Mouse (Mus musculus): ENCODE results near the gene Ing1.

Gene Ing1

DNA sequence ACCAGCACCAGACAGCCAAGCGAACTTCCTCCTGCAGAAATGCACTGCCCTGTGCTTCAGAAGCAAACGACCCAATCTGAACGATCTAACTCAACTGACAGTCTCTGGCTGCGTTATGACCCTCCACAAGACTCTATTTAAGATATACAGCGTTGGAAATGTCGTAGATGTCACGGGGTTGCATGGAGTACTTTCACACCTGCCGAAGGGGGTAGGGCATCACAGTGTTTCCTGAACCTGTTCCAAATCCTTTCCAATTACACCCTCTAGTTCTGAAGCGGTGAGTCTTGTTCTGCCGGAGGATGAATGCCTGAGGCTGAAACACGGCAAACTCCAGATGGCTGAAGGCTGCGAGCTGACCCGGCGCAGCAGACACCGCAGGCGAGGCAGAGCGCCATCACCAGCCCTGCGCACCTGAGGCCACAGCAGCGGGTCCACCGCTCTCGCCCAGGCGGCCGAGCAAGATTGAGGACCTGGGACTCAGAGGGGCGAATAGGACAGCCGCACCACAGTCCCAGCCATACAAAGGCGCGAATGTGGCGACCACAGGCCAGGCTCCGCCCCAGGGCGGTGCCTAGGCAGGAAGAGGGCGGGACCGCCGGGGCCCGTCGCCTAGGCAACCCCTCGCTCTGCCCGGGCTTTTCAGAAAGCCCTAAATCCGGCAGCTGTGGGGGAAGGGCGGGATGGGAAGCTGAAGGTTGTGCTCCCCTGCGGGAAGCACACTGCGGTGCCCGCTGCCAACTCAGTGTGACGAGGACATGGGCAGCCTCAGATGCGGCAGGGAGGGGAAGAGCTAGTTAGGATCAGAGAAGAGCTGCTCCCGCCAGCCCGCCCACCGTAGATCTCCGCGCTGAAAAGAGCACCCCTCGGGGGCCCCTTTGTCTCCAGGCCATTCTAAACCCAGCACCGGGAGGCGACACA is at the start of gene Ing1:
Gene Ing1, plus strand, starts transcription at position 773 of the 921 bp plus-strand sequence.
- peak; percentile 96 to 97 for DNase-seq

DNA sequence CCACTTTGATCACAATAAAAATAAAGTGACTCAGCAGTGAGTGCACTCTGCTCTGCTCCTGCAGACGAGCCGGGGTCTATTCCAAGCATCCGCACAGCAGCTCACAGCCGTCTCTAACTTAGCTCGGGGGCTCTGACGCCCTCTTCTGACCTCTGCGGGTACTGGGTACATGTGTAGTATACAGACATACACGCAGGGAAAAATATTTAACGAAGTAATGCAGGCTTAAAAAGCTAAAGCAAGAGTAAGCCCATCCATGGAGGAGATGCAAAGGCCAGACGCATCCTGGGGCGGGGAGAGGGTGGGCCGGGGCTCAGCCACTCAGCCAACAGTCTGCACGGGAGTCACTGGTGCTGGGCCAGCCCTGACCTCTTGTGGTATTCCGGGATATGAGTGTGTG is 49.3 kb upstream of the Ing1 start:
- no peak for DNase-seq

DNA sequence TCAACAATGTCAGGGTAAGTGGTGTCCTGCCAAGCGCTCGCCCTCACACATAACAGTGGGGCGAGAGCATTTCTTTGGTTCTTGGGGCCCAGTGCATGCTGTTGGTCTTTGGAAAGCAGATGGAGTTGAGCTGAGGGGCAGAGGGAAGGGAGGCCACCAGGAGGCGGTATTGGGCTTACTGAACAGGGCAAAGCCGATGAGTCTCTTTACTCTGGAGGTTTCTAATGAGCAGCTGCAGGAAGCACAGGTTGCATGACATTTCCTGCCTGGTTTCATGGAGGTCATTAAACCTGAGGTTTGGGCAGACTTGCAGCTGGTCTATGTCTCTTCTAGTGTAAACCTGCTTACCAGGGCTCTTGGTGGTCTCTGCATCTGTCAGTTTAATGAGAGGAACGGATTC is 48.6 kb upstream of the Ing1 start:
- peak; percentile 68 to 76 for DNase-seq

DNA sequence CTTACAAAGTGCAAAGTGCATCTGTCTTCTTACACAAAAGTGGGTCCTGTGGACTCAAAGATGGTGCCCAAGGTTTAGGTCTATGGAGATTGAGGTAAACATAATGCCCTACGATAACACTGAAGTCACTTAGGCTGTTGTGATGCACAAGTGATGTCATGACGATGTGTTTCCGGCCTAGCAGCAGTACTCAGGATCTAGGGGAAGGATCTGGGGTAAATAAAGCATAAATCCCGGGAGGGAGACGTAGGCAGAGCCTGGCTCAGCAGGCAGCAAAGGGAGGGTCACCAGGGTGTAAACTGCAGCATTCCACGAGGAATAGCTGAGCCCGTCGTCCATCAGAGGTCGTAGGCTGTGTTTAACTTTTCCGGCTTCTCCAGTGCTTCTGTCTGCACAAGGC is 46.5 kb upstream of the Ing1 start:
- DNase-seq, result no peak

DNA sequence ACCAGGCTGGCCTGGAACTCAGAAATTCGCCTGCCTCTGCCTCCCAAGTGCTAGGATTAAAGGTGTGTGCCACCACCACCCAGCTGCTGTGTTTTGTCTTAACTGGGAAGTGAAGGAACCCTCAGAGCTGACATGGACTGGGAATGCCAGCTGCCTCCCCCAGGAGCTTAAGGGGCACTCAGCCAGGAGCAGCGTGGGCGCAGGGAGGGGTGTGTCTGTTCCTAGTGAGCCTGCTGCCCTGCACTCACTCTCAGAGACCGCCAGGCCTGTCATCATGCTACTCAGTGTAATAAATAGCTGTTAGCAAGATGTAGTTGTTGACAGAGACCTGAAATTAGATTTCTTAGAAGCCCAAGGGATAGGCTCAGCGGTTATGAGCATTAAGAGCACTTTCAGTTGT is 44.4 kb upstream of the Ing1 start:
- no peak for DNase-seq

DNA sequence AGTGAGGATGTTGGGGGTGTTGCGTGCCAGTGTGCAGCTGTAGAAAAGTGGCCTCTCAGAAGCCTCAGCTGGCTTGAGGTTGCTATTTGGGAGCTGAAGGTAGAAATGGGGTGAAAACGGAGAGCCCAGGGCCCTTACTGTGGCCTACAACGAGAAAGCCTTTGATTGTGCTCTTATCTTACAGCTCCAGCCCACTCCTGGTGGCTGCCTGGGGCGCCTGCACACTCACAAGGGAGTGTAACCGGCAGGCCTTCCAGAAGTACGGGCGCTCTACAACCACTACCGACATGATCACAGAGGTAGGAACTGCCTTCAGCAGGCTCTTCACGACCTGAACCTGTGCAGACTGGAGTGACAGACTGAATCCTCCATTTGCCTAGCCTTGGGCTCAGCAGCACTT is 42.7 kb upstream of the Ing1 start:
- no peak for DNase-seq

DNA sequence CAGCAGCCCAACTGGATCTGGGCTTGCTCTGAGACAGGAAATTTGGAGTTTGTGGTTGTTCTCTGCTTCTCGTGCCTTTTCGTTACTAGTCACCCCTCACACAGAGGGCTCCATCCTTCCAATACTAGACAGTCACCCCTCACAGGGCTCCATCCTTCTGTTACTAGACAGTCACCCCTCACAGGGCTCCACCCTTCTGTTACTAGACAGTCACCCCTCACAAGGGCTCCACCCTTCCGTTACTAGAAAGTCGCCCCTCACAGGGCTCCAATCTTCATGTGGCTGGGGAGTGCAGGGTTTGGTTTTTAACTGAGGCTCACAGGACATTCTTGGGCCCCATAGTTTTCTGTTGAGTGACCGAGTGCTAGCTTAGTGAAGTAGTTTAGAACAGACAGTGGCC is 42.1 kb upstream of the Ing1 start:
- no peak for DNase-seq

DNA sequence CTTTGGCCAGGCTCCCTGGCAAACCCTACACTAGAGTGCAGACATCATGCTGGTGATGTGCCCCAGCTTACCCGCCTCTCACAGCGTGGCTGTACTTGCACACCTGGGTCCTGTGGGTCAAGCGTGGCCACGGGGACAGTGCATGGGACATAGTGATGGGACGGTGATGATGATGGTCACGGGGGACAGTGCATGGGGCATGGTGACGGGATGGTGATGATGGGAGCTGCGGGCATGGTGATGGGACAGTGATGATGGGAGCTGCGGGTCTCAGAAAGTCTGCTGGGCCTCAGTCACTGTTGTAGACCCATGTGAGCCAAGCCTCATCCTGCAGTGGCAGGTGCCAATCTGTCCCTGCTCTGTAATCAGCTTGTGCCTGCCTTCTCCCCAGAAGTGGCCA is 39.1 kb upstream of the Ing1 start:
- DNase-seq, result no peak

DNA sequence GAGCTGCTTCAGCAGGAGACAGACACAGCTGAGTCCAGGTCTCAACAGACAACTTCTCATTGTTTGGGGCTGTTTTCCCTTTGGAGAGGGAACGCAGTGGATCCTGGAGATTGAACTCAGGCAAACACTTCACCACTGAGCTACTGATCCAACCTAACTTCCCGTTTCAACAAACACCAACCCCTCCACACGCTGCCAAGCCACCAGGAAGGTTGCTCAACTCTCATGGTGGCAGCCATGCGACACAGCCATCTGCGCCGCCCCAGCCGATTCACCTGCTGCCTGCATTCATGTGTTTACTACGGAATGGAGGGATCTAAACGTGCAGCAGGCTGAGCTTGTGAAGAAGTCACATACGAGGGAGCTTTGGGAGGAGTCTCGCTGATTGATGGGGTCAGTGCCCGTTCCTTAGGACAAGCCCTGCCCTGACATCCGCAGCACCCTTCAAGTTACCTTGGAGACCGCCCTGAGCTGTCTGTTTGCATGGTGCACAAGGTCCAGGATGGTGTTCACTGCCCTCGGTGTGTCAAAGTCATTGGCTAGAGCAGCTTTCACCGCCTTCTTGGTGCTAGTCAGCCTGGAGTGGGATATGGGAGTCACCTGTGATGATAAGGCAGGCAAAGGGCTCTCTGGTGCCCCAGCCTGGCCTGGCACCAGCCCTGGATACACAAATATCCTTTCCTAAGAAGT is 37.9 kb upstream of the Ing1 start:
- DNase-seq, result no peak

DNA sequence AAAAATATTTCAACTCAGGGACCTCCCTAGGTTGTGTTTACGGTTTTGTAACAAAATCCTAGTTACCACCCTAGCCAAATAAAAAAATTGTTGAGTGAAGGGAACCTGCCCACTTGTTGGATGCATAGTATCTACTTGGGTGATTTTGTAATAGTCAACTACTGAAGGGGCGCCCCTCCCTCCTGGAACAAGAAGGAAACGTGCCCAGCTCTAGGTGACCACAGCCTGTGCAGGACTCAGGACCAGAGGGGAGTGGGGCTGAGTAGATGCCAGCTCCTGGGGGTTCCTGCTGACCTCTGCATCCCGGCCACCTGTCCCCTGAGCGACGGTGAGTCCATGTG is 37.3 kb upstream of the Ing1 start:
- DNase-seq, result no peak

DNA sequence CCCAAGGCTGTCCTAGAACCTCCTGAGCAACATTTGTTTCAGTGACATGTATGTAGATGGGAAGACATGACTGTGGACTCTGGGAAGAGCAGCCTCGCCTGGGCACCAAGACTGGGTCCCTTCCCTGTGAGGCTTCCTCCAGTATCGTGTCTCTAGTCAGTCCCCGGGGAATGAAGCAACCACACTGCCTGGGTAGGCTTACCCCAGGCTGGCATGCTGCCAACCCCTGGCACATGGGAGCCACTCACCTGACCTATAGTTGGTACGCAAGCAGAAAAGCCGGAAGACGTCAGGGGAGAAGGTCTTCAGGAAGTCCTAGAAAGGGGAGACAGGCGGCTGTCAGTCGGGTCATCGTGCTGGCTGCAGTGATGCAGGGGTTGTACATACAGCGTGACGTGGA is 36.7 kb upstream of the Ing1 start:
- peak in 1 of 2 experiments; percentile 12 for DNase-seq

DNA sequence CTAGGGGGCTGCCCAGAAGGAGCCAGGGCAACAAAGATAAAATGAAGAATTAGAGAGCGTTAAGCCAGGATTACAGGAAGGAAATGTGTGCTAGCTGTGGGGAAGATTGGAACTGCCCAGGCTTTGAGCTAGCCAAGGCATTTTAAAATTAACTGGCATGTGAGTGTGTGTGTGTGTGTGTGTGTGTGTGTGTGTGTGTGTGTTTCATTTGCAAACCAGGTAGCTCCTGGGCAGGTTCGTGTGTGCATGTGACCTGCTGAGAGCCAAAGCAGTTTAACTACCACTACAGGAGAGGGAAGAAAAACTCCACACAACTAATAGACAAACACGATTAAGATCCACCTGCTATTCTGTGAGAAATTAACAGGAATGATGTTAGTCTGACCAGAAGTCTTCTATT is 32.0 kb upstream of the Ing1 start:
- peak; percentile 25 to 65 for DNase-seq

DNA sequence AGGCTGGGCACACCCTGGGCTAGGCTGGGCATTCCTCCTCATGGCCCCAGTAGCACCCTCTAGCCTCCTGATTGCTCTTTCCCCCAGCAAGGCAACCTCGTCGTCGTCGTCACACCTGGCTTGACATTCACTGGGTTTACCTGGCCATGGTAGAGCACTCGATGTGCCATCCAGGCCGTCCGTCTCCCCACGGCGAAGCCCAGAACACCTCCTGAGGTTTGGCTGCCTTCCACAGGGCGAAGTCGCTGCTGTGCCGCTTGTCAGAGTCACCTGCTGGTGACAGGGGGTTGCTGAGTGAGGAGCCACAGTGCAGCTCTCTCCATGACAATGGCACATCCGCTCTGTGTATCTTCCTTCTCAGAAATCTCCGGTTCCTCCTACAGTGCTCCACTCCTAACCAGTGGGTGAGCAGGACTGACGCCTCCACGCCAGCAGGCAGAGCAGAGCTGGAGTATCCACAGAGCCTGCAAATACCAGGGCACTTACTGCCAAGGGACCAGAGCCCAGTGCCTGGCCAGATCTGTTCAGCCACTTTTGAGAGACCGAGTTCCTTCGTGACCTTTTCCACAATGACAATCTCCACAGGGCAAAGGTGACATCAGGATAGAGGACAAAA is 25.1 kb upstream of the Ing1 start:
- DNase-seq, result peak in 1 of 2 experiments; percentile 50

DNA sequence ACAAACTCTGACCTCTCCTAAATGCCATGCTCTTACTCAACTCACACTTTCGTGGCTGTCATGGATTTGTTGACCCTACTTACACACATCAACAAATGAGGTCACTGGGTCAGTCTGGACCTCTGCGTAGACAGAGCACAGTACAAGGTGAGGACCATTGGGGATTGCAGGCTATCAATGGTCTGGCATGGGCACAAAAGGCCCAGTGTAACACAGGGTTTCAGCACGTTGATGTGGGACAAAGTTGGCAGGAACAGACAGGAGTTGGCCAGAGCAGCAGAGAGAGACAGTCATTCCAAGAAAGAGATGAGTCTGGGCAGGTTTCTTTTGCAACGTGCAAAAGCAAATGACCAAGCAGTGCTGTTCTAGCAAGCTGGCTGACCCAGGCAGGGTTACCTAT is 24.5 kb upstream of the Ing1 start:
- DNase-seq, result no peak

DNA sequence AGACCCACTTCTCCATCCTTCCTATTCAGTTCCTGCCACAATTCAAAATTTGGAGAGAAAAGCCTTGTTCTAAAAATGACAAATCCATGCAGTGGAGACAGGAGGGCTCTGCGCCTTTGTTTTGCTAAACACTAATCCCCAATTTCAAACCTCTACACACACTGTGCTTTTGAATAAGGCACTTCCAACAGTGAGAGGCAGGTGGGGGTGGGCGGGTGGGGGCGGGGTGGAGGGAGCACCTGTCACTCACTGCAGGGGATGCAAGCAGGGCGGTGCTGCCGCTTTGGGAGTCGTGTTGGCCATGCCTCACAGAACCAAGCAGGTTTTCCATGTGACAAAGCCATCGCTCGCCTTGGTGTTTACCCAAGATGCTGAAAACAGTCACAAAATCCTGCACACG is 20.9 kb upstream of the Ing1 start:
- DNase-seq, result no peak

DNA sequence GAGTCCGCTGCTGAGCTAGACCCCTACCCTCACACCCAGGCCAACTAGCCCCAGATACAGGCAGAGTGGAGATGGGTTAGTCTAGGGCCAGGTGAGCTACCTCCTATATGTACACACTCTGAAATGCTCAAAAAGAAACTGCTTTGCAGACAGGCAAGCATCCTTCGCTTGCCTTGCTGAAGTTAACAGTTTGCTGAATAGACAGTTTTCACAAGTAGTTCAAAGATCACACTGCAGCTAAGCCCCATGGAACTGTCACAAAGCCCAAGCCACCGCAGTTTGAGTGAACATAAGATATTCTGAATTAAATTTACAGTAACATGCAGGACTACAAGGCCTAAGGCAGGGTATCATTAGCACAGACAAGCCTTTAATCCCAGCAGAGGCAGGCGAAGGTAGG is 16.3 kb upstream of the Ing1 start:
- no peak for DNase-seq

DNA sequence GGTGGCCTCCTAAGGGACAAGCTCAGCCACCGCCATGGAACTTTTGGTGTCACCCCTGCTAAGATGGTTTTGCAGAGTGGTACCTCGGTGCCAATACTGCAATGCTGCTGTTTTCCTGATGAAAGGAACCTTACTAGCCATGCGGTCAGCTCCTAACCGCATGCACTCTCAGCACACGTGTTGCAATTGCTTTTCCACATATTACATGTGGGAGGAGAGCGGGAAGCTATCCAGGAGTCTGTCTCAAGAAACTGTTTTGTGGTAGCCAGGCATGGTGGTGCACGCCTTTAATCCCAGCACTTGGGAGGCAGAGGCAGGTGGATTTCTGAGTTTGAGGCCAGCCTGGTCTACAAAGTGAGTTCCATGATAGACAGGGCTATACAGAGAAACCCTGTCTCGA is 15.2 kb upstream of the Ing1 start:
- no peak for DNase-seq

DNA sequence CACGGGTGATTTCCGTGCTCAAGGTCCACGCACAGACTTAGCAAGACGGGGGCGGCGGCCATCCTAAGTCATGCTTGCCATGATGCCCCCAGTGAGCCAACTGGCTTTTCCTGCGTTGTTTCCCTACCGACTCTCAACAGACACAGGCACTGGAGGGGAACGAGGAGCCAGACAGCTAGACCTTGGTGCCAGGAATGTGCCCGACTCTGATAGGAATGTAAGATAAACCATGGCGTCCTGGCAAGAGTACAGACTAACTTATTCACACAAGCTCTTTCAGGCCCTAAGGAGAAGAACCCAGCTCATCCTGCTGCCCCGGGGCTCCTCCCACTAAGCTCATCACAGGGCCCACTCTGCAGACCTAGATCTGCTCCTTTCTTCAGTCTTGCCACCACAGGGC is 13.3 kb upstream of the Ing1 start:
- peak; percentile 20 to 60 for DNase-seq

DNA sequence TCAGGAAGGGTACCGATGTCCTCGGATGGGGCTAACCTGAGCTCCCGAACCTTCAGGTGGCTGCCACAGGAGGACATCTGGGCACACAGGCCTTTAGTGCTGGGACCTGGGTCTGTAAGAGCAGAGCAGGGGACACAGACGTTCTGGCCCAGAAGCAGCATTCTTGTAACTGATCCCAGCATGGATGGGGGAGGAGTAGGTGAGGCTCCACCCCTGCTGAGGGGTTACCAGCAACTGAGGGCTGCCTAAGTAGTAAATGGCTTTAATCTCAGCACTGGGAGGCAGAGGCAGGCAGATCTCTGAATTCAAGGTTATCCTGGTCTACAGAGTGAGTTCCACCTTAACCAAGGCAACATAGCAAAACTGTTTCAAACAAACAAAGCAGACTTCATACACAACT is 12.5 kb upstream of the Ing1 start:
- DNase-seq, result no peak

DNA sequence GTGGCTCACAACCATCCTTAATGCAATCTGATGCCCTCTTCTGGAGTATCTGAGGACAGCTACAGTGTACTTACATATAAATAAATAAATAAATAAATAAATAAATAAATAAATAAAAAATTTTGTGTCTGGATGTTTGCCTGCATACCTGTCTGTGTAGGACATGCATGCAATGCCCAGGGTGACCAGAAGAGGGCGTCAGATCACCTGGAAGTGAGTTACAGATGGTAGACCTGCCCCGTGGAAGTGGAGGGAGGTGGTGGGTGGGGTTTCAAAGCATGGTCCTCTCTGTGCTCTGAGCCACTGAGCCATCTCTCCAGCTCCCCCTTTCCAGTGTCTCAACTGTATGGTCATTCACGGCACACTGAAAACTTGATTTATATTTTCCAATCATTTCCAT is 11.0 kb upstream of the Ing1 start:
- peak; percentile 74 to 84 for DNase-seq

DNA sequence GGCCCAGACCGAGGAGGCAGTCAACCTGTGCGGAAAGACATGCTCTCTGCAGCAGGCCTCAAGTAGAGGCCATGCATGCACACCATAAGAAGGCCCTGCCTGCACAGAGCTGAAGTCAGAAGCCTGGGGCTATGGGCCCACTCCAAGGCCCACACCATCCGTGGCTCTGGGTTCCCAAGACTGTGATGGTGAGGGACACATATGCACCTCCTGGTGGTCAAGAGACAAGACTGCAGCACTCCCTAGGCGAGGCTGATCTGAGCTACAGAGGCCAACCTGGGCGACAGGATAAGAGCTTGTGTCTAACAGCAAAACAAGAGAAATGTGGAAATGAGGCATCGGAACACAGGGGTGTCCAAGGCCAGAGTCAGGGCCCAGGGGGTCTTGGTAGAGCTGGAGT is 8.3 kb upstream of the Ing1 start:
- no peak for DNase-seq

DNA sequence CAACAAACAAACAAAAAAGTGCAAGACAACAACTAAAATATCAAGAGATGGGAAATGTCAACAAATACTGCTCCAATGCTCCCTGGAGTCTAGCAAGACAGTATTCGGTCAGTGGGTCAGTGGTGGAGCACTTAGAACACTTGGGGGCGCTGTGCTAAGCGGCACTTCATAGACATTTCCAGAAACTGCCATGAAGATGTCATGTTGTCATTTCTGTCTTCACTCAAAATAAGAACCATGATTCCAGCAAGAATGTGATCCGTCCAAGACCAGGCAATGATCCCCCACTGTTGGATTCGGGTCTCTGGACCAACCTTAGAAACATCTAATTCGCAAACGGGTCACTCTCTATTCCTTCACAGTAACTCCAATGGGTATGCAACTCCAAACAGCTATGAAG is 5.7 kb upstream of the Ing1 start:
- DNase-seq, result peak in 1 of 2 experiments; percentile 58

DNA sequence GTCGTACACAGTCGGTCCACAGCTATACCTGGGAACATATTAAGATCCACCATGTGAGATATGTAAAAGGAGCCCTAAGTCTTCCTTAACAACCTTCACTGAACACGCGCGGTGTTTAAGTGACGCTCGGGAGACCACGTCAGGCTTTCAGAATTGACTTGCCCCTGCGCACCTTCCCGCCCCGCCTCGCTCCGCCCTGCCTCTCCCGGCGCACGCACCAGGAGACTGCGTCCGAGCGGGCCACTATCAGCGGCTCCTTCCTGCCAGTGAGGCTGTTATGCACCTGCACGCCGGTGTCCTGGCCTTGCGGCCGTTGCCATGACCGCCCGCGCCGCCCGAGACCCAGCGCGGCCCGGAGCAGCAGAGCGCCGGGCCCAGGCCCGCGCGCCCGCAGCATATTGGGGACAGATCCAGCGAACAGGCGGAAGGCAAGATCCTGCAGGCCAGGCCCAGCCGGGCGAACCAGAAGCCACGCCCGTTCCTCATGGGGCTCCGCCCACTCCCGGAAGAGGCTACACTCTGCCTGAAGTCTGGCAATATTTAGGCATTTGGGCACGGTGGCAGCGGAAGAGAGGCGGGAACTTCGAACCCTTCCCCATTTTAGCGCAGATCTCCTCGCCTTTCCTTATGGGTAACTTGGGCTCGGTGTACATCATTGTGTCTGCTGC is 5.0 kb upstream of the Ing1 start, which contains the start of gene Cars2:
Gene Cars2, minus strand, starts transcription at position 503 of the 668 bp plus-strand sequence.
- peak; percentile 96 to 97 for DNase-seq
